Mouse (Mus musculus) ES-CJ7 (cell line): ENCODE data around the gene Klhl3.

Experiments
- DNase-seq: peaks from one replicate; pipeline ENCODE4 v3.0.0; 2011; ENCODE audit warnings: low read depth, low spot score

Klhl3 gene

GRCm38 (mm10) chr13:58066496-58067389 lies 46.6 kb downstream of the Klhl3 start:
- peak; percentile 53 for DNase-seq

- no peak for DNase-seq
These were observed 47.3 kb downstream of the Klhl3 start for GRCm38 (mm10) chr13:58066081-58066495.

DNA sequence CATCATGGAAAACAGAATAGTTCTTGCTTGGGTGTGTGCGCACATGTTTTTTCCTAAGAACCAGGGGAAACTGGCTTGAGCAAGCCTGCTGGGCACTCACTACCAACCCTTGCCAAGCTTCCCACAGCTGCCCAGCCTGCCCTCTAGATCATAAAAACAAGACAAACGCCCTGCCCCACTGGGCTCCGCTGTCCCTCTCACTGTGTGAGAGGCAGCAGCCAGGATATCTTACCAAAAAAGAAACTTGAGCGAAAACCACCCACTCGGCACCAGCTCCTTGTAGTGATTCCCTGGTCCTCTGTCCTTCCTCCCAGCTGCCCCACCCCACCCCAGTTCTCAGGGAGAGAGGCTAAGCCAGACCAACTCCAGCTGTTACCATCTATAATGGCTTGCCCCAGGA lies 48.1 kb downstream of the Klhl3 start:
- no peak for DNase-seq

DNA sequence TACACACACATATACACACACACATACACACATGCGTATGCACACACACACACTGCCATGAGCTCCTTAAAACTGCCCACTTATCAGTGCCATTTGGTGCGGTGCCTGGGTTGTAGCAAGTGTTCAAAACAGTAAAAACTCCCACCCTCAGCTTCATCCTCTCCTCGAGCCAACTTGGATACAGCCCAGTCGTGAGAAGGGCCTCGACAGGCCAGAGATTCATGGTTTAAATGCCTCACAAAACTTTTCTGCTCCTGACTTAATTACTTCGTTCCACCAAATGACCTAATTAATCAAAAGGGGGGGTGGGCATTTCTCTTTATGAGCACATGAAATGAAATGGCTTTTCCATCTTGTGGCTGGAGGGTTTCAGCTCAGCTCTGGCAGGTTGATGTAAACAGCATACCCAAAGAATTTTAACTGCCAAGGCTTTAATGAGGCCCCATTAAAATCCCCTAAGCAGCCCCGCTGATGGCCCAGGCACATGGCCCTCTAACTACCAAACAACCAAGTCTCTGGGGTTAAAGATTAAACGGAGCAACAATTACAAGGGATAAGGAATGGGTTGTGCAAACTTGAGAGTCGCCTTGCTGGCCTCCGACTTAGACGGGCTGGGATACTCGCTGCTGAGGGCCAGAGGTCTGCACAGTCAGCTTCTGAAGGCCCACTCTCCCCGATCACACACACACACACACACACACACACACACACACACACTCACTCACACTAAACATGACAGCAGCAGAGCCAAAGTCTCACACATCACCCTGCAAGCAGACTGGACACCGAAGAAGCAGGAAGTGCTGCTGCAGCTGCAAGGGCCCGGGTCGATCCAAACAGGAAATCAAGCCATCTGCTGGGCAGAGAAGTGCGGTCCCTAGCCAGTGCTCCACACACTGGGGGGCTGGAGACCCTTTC lies 55.2 kb downstream of the Klhl3 start:
- DNase-seq = no peak

DNA sequence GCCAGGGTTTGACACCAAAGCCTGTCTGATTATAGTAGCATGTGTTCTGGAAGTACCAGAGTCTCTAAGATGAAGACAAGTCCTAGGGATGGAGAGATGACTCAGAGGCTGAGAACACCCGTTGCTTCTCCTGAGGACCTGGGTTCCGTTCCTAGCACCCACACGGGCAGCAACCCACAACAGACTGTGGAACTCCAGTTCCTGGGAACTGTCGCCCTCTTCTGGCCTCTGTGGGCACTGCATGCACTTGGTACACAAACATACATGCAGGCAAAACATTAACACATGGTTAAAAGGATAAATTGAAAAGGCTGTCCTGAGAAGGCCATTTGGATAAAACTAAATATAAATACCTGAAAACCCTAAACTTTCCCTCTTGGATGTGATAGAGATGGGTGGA lies 56.8 kb downstream of the Klhl3 start:
- DNase-seq = peak; percentile 49

GRCm38 (mm10) chr13:58053628-58054027 lies 59.8 kb downstream of the Klhl3 start:
- DNase-seq = no peak

GRCm38 (mm10) chr13:58051654-58052053 lies 61.7 kb downstream of the Klhl3 start:
- no peak for DNase-seq

DNA sequence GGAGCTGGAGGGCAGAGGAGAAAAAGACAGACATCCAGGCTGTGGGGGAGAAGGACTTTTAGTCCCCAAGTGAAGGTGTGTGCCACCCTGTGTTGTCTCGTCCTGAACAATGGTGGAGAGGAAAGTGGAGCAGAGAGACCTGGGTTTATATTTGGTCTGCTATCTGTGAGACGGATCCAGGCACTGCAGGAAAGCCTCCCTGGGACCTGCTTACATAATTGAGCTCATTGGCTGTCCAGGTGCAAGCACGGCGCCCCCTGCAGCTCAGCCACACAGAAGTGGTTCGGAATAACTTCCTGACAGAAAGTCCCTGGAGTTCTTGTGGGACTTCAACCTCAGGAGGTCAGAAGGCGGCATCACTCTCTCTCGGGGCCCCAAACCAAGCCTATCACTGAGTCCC lies 62.1 kb downstream of the Klhl3 start:
- DNase-seq = peak; percentile 33

DNA sequence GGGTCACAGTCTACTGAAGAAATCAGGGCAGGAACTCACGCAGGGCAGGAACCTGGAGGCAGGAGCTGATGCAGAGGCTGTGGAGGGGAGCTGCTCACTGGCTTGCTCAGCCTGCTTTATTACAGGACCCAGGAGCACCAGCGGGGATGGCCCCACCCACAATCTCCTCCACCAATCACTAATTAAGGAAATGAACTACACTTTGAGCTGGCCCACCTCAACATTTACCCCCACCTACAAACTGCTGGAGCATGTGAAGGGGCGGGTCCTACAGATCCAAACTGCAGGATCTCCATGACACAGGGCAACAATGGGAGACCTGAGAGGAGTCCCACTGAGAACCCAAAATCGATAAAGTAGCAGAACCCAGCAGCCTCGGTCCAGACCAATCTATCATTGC lies 64.3 kb downstream of the Klhl3 start:
- peak; percentile 46 for DNase-seq

DNA sequence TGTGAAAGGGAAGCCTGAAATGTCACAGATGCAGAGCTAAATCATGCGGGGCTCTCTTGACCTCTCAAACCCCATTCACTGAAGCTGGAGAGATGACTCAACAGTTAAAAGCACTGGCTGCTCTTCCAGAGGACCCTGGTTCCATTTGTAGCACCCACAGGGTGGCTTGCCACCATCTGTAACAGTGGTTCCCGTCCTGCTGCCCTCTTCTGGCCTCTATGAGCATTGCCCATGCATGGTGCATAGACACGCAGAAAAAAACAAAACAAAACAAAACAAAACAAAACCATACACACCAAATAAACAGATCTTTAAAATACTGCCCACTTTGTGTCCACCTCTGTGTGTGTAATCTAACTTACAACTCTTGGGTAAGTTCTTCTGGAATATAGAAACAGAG lies 65.3 kb downstream of the Klhl3 start:
- DNase-seq = no peak

DNA sequence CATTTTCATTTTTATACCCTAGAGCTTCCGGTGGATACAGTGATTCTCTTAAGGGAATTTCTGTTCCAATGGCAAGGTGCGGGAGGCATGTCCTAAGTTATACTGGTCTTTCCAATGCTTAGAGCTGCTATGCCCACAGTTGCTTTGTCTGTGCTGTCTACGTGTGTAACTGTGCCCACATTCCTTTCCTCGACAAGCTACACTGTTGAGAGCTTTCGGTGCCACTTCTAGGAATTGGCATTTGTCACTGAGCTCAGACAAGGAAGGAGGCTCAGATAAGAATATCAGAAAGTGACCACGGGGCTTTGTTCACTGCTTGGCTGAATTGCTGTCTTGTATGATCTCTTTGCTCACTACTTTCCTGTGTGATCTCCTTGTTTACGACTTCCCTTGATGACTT lies 67.2 kb downstream of the Klhl3 start:
- no peak for DNase-seq

DNA sequence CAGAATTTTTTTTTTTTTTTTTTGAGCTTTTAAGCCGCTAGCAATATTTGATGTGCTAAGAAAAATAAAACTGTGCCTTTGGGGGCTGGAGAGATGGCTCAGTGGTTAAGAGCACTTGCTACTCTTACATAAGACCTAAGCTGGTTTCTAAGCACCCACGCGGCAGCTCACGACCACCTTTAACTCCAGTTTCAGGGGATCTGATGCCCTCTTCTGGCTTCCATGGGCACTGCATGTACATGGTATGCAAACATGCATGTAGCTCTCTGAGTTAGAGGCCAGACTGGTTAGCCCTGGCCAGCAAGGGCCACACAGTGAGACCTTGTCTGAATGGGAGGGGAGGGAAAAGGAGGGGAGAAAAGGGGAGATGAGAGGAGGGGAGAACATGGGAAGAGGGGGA lies 68.1 kb downstream of the Klhl3 start:
- DNase-seq = peak; percentile 70

DNA sequence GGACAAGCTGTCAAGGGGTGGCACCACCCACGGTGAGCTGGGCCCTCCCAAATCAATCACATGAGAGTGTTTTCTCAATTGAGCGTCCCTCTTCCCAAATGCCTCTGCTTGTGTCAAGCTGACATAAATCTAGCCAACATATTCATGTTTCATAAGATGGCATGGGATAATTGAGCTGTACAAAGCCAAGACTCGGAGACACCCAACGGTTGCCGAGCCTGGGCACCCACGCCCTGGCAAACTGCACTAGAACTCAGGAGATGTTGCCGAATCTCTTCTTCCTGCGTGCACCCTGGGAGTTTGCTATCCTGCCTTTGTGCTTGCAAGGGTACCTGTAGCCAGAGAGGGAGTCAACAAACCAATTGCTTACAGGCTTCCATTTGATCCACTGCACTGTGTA lies 70.1 kb downstream of the Klhl3 start:
- no peak for DNase-seq

DNA sequence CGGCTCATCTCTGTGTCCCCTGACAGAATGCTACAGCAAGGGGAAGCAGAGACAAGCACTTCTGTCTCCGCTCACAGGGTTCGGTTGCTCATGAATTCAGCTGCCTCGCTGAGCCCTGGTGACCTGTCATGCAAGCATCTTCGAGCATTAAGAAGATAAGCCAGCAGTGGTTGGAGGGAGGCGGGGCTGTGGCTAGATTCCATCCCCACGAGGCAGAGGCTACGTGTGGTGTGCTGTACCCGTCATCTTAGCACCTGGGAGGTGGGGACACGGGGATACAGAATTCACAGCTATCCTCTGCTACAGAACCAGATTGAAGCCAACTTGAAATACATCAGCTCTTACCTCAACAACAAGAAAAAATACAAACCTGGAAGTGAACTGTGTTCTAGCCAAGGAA lies 73.3 kb downstream of the Klhl3 start:
- no peak for DNase-seq

DNA sequence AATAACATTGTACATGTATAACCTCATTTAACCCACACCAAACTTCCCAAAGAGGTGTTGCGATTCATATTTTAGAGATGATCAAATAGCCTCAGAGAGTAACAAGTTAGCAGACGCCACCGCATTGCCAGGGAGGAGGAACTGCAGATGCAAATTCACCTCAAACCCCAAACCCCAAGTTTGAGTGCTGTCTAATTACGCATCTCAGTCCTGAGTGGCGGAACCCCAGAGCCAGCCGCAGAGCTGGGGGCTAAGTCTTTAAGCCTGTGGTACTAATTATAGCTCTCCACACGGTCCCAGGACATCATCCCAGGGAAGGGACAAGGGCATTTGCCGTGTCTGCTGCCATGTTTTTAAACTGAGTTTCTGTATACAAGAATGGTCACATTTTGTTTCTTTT lies 75.9 kb downstream of the Klhl3 start:
- no peak for DNase-seq

DNA sequence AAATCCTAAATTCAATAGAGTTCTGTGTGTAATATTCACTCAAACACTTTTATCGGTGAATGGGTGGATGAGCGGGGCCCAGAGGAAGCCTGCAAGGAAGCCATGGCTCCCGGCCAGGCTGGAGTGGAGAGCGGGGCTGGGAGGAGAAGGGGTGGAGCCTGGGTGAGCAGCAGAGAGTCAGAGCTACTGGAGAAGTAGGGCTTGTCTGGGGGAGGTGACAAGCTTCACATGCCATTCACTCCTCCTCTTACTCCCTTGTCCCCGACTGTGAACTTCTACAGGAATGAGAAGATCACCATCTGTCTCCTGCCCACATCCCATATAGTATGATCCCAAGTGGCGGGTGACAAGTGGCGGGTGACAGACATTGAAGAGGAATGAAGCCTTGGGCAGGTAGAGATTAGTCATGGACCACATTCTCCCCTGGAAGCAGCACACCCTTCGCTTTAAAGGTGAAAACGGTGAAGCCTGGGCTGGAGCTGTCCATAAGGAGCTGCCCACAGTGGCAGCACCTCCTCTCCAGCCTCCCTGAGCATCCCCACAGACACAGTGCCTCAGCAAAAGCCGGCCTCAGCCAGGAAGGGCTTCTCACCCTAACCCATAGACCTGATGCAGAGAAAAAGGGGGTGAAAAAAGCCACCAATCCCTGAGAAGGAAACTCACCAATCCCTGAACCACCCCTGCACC lies 77.8 kb downstream of the Klhl3 start:
- no peak for DNase-seq

DNA sequence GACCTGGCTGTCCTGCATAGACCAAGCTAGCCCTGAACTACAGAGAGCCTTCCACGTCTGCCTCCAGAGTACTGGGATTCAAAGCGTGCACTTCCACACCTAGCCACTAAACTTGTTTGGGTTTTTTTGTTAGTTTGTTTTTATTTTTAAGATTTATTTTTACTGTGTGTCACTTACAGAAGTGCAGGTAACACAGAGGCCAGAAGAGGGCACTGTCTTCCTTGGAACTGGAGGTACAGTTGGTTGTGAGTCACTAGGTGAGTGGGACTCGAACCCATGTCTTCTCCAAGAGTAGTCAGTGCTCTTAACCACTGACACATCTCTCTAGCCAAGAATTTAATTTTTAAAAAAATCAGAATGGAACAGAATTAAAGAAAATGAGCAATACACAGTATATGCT lies 78.4 kb downstream of the Klhl3 start:
- no peak for DNase-seq

GRCm38 (mm10) chr13:58034507-58034906 lies 78.9 kb downstream of the Klhl3 start:
- DNase-seq = no peak

GRCm38 (mm10) chr13:58031755-58032154 lies 81.6 kb downstream of the Klhl3 start:
- DNase-seq = peak; percentile 72

DNA sequence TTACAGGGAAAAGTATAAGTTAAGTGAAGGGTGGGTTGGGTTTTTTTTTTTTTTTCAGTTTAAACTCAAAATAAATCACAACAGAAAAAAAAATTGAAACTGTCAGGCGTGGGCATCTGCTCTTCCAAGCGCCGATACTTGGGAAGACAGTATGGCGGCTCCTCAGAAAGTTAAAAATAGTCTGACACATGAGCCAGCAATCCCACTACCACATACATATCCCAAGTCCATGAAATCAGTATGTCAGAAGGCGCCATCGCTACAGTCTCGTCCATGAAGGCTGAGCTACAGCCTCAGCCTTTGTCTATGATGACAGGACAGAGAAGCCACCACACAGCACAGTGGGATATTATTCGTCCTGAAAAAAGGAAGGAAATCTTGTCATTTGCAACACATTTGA lies 86.3 kb downstream of the Klhl3 start:
- DNase-seq = no peak

GRCm38 (mm10) chr13:58025701-58026414 lies 87.5 kb downstream of the Klhl3 start:
- no peak for DNase-seq
